Mouse (Mus musculus) brain, adult 2 months (tissue): ENCODE measurements at regions not wholly inside any gene's neighbourhood (a gene's known extent, or its start where the extent isn't known, plus 50 kb on each side); places are given as distances from the start of the nearest gene placed in this dataset.

Source experiments
- DNase-seq: peaks from one replicate; pipeline ENCODE4 v3.0.0; 2011; ENCODE audit warnings: low read depth, low spot score

DNA sequence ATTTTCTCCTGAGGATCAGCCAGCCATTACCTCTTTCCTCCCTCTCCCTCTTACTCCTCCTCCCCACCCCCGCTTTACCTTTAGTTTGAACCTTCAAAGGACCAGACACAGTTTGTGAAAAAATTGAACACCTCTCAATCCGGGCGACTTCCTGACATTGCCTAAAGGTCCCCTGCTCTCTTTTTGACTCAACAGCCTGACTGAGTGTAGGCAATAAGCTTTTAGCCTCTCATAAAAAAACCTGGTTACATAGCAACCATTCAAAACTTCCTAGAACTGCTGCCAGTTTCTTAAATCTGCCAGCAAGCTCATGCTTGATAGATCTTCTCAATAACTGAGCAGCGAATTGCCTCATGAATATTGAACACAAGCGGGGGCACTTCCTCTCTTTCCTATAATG lies 71.7 kb downstream of the Zfp945 start:
- peak; percentile 49 for DNase-seq

- no peak for DNase-seq
Measured at GRCm38 (mm10) chr17:22784481-22784880, 82.5 kb downstream of the Zfp945 start.

- DNase-seq = no peak
Measured at GRCm38 (mm10) chr17:22745736-22746135, 121.2 kb downstream of the Zfp945 start.

GRCm38 (mm10) chr17:22739581-22740178 lies 127.3 kb downstream of the Zfp945 start:
- DNase-seq = peak; percentile 93

GRCm38 (mm10) chr17:22739173-22739572 lies 127.8 kb downstream of the Zfp945 start:
- DNase-seq = no peak

DNA sequence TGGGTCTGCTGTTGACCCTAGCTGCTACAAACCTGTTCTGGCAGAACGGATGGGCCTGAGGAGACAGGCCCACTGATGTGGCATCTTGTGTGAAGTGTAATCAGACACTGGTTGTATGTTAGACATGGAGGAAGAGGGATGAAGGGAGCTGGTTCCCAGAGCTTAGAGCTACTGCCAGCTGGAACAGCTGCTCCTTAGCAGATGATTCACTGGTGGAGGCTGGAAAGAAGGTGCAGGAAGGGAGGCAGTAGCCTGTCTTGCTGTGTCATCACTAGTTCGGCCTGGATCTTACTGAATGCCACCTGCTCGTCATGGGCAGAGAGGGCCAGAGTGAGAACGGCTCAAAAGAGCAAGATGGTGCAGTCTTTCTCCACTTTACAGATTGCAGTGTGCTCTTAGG lies 130.6 kb downstream of the Zfp945 start:
- peak; percentile 69 for DNase-seq
